Mouse (Mus musculus) v-Abl transformed pro-B cells (cell line): Measurements from ENCODE around the gene A630076J17Rik.

ENCODE experiments used
- in situ Hi-C, 2 experiments: fragments of 400-800 bp; cut with MboI; formaldehyde crosslinking; loops; one replicate each; pipeline ENCODE4 v1.15.1; 2025; ENCODE audit not compliant: unreplicated experiment in 2 of 2

Gene A630076J17Rik

GRCm38 (mm10) chr3:107266814-107267345 is 36.5 kb downstream of the A630076J17Rik start:
- in situ Hi-C loops, result no loop called here

- in situ Hi-C loops, result loop anchor here (5.0 kb wide), 5 partner anchors 35 to 190 kb away; partner anchors contain the start of genes A630076J17Rik (in 1 of the 2) and Prok1 (in 1 of the 2)
These were observed 42.0 kb downstream of the A630076J17Rik start for GRCm38 (mm10) chr3:107272433-107272832.

GRCm38 (mm10) chr3:107273820-107274219 is 43.4 kb downstream of the A630076J17Rik start:
- in situ Hi-C loops, result loop anchor here (5.0 kb wide), 5 partner anchors 37 to 188 kb away; partner anchors contain the start of genes A630076J17Rik (in 1 of the 2) and Prok1 (in 1 of the 2)

- in situ Hi-C loops, result no loop called here
These were observed 44.9 kb downstream of the A630076J17Rik start for GRCm38 (mm10) chr3:107275351-107275750.

GRCm38 (mm10) chr3:107275996-107276395 is 45.6 kb downstream of the A630076J17Rik start:
- in situ Hi-C loops, result no loop called here

GRCm38 (mm10) chr3:107276626-107277025 is 46.2 kb downstream of the A630076J17Rik start:
- in situ Hi-C loops, result no loop called here

- in situ Hi-C loops, result no loop called here
These were observed 48.3 kb downstream of the A630076J17Rik start, which contains the start of gene Lamtor5 for GRCm38 (mm10) chr3:107278479-107279269. Gene Lamtor5 (plus strand): TSS chr3:107278858.
